Comparison of ENCODE assay signal across 8 mouse cellular contexts in the genomic region with DNA sequence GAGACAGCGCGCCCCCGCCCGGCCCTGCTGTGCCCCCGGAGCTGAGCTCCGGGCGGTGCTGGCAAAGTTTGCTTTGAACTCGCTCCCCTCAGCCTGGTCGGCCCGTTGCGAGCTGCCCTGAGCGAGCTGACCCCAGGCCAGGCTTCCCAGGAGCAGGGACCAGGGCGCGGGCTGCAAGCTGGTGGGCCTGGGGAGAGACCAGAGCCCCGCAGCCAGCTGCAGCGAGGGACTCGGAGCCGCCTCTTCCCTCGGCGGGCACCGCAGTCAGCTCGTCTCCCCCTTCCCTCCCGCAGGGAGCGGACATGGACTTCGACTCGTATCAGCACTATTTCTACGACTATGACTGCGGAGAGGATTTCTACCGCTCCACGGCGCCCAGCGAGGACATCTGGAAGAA. TPM values are rescaled to one million over a fixed set of nuclear protein-coding genes. Genes with fewer than 3 reads are reported as not detected.
DNase-seq lines count a peak whose midpoint lies in the region; ATAC-seq and TF ChIP-seq lines count a peak whose summit lies in the region.

No protein-coding gene starts in this region.

- no peak for TF ChIP-seq CTCF in lung, postnatal 0 days (IDR thresholded peaks at IDR 0.05)
- TF ChIP-seq CTCF in spleen, adult 2 months (IDR thresholded peaks at IDR 0.05; ENCODE audit: extremely low read depth, insufficient read depth, insufficient read length, insufficient replicate concordance) = no peak

- TF ChIP-seq EP300 in lung, postnatal 0 days (IDR thresholded peaks at IDR 0.05) = no peak

- H3K27me3 ChIP-seq in forebrain, embryonic 11.5 days (ENCODE audit: control insufficient read depth, insufficient read depth, low read length) = no peaks in the 10 kb centered on the region
- peaks cover 3% of the 10 kb centered on the region; the same call in 1 of the 2 replicates for H3K27me3 ChIP-seq in intestine, embryonic 14.5 days (replicated peaks; ENCODE audit: control insufficient read depth, insufficient read depth, low read length)
- peaks cover 3% of the 10 kb centered on the region; the same call in 1 of the 2 replicates for H3K27me3 ChIP-seq in lung, postnatal 0 days (replicated peaks; ENCODE audit: insufficient read depth, low read length)
- peaks cover 15% of the 10 kb centered on the region for H3K27me3 ChIP-seq in spleen, adult 2 months (ENCODE audit: control insufficient read depth, insufficient read depth, low read length)

- H3K27ac ChIP-seq in ES-E14 (ENCODE audit: insufficient read depth, low read depth, low read length, poor library complexity, severe bottlenecking) = no peak overlapping the region; the same call in 1 of the 2 replicates
- peak overlapping the region; percentile 84 for H3K27ac ChIP-seq in forebrain, embryonic 11.5 days (ENCODE audit: low read depth, low read length)
- peak overlapping the region; percentile 85 for H3K27ac ChIP-seq in intestine, embryonic 14.5 days (ENCODE audit: low read depth)
- no peak overlapping the region for H3K27ac ChIP-seq in lung, postnatal 0 days (ENCODE audit: low read length)
- H3K27ac ChIP-seq in spleen, adult 2 months (ENCODE audit: insufficient read depth, low read length) = peak overlapping the region; percentile 8; the same call in 1 of the 2 replicates

- no peak for TF ChIP-seq POLR2A in spleen, adult 2 months (IDR thresholded peaks at IDR 0.05; ENCODE audit: low read depth, low read length)

- H3K9me3 ChIP-seq in ES-E14 (ENCODE audit: control insufficient read depth, insufficient read depth, low read depth, low read length) = no peaks in the 10 kb centered on the region
- H3K9me3 ChIP-seq in forebrain, embryonic 11.5 days (ENCODE audit: control insufficient read depth, low read length) = no peaks in the 10 kb centered on the region
- H3K9me3 ChIP-seq in intestine, embryonic 14.5 days (ENCODE audit: control insufficient read depth, low read length) = no peaks in the 10 kb centered on the region
- H3K9me3 ChIP-seq in lung, postnatal 0 days (ENCODE audit: low read length) = no peaks in the 10 kb centered on the region

- H3K36me3 ChIP-seq in ES-E14 (ENCODE audit: control insufficient read depth, insufficient read depth, low read length, poor library complexity, severe bottlenecking) = no peaks in the 10 kb centered on the region; the same call in 1 of the 2 replicates
- no peaks in the 10 kb centered on the region; the same call in 1 of the 2 replicates for H3K36me3 ChIP-seq in forebrain, embryonic 11.5 days (ENCODE audit: control insufficient read depth, insufficient read depth, low read length)
- peaks cover 4% of the 10 kb centered on the region; the same call in 1 of the 2 replicates for H3K36me3 ChIP-seq in intestine, embryonic 14.5 days (ENCODE audit: control insufficient read depth, insufficient read depth, low read length)
- H3K36me3 ChIP-seq in lung, postnatal 0 days (ENCODE audit: insufficient read depth, low read length) = no peaks in the 10 kb centered on the region
- no peaks in the 10 kb centered on the region for H3K36me3 ChIP-seq in spleen, adult 2 months (ENCODE audit: control insufficient read depth, insufficient read depth, low read length)

- ATAC-seq in forebrain, embryonic 11.5 days (replicated peaks; ENCODE audit: low FRiP score) = no peak
- ATAC-seq in intestine, embryonic 14.5 days (replicated peaks; ENCODE audit: low FRiP score, low TSS enrichment, low read depth) = peak; percentile 53; the same call in 1 of the 2 replicates
- peak; percentile 8; the same call in 1 of the 2 replicates for ATAC-seq in lung, postnatal 0 days

- in situ Hi-C loops in ES-E14 (cut with MboI; ENCODE audit: low sequenced_read_pairs in 2 of 2, unreplicated experiment in 2 of 2) = loop anchor here in 1 of 2 experiments (10.0 kb wide), 1 partner anchor 89 kb away; no protein-coding TSS in a partner anchor

- peak overlapping the region; percentile 87 for H3K4me2 ChIP-seq in forebrain, embryonic 11.5 days (ENCODE audit: low read depth, low read length, severe bottlenecking)
- peak overlapping the region; percentile 95 for H3K4me2 ChIP-seq in intestine, embryonic 14.5 days (ENCODE audit: low read length)
- H3K4me2 ChIP-seq in lung, postnatal 0 days (replicated peaks; ENCODE audit: low read depth, low read length) = peak overlapping the region; percentile 100

- peak overlapping the region; percentile 68 for H3K9ac ChIP-seq in ES-E14 (ENCODE audit: insufficient read depth, low read depth, low read length, poor library complexity, severe bottlenecking)
- peak overlapping the region; percentile 92 for H3K9ac ChIP-seq in forebrain, embryonic 11.5 days (ENCODE audit: low read length)
- peak overlapping the region; percentile 74 for H3K9ac ChIP-seq in intestine, embryonic 14.5 days (ENCODE audit: low read length)
- H3K9ac ChIP-seq in lung, postnatal 0 days (replicated peaks; ENCODE audit: low read depth) = peak overlapping the region; percentile 23

- WGBS in forebrain, embryonic 11.5 days = 0% methylated on average over 30 of the region's 32 CpGs
- under 1% methylated on average over 25 of the region's 32 CpGs for WGBS in intestine, embryonic 14.5 days
- under 1% methylated on average over 29 of the region's 32 CpGs for WGBS in lung, postnatal 0 days
- WGBS in spleen, adult 2 months = under 1% methylated on average over 29 of the region's 32 CpGs

- H3K4me3 ChIP-seq in ES-E14 (ENCODE audit: insufficient read depth in 1 of 2, low read depth in 1 of 2, low read length in 2 of 2, poor library complexity in 1 of 2, severe bottlenecking in 1 of 2) = peak overlapping the region; percentile 70 to 75
- peak overlapping the region; percentile 86 for H3K4me3 ChIP-seq in forebrain, embryonic 11.5 days (ENCODE audit: low read depth, low read length)
- peak overlapping the region; percentile 69 for H3K4me3 ChIP-seq in intestine, embryonic 14.5 days (ENCODE audit: low read depth, low read length)
- peak overlapping the region; percentile 70 for H3K4me3 ChIP-seq in lung, postnatal 0 days (ENCODE audit: low read depth, low read length)
- H3K4me3 ChIP-seq in spleen, adult 2 months (ENCODE audit: extremely low read depth, insufficient read depth, insufficient read length) = peak overlapping the region; percentile 52

- peaks cover 5 to 22% of the 10 kb centered on the region in 2 experiments for H3K4me1 ChIP-seq in ES-E14 (ENCODE audit: control insufficient read depth in 2 of 2, insufficient read depth in 2 of 2, low read length in 2 of 2, poor library complexity in 1 of 2)
- peaks cover 16% of the 10 kb centered on the region for H3K4me1 ChIP-seq in forebrain, embryonic 11.5 days (replicated peaks; ENCODE audit: control insufficient read depth, insufficient read depth, low read length)
- peaks cover 12% of the 10 kb centered on the region; the same call in 1 of the 2 replicates for H3K4me1 ChIP-seq in intestine, embryonic 14.5 days (replicated peaks; ENCODE audit: control insufficient read depth, insufficient read depth, low read length)
- H3K4me1 ChIP-seq in lung, postnatal 0 days (ENCODE audit: insufficient read depth, low read depth, low read length) = peaks cover 6% of the 10 kb centered on the region; the same call in 1 of the 2 replicates
- H3K4me1 ChIP-seq in spleen, adult 2 months (ENCODE audit: control insufficient read depth, insufficient read depth, insufficient read length) = peaks cover 12% of the 10 kb centered on the region

- intact Hi-C loops in gastrocnemius, postnatal 14 days (cut with DNase I; ENCODE audit: low total_unique reads) = no loop called here

- DNase-seq in gastrocnemius, postnatal 14 days = peak; percentile 29
- no peak for DNase-seq in gastrocnemius, adult 18-20 months (ENCODE audit: low spot score)
- no peak for DNase-seq in ES-E14 (ENCODE audit: low read depth, low spot score)
- DNase-seq in forebrain, embryonic 11.5 days (ENCODE audit: low spot score) = no peak
- DNase-seq in intestine, embryonic 14.5 days (ENCODE audit: low spot score) = peak; percentile 90
- peak; percentile 19 for DNase-seq in lung, postnatal 0 days (ENCODE audit: low spot score)
- peak in 1 of 2 experiments; percentile 30 for DNase-seq in spleen, adult 2 months (ENCODE audit: low read depth in 1 of 2, low spot score in 2 of 2)
- no peak for DNase-seq in embryo, embryonic 9.5 days (ENCODE audit: extremely low spot score)

TF ChIP-seq in ES-E14, 5 proteins besides CTCF, POLR2A, EP300 and RAD21:
- TF ChIP-seq HCFC1 (IDR thresholded peaks at IDR 0.05; ENCODE audit: borderline replicate concordance, insufficient read depth, low read length) (no peak), MAFK (IDR thresholded peaks at IDR 0.05; ENCODE audit: insufficient read depth, low read depth, low read length) (no peak), ZC3H11A (IDR thresholded peaks at IDR 0.05; ENCODE audit: borderline replicate concordance, low read depth, low read length) (no peak), CHD2 (IDR thresholded peaks at IDR 0.05; ENCODE audit: low read depth, low read length) (no peak), ZNF384 (IDR thresholded peaks at IDR 0.05; ENCODE audit: low read depth, low read length) (no peak)

RNA-seq across cellular contexts. Expression of a gene that starts 0.8 kb away (rescaled TPM):
- 1 to 10 TPM; 2.2 to 2.3 TPM for total RNA-seq in gastrocnemius, postnatal 14 days (2021)
- under 1 TPM; 0.12 to 0.64 TPM for total RNA-seq in gastrocnemius, adult 18-20 months (2021)
- 6.8 and 7.3 TPM in 2 replicates for total RNA-seq in ES-E14 (2012; rRNA removed)
- 66.8 and 69.5 TPM in 2 replicates for polyA plus RNA-seq in forebrain, embryonic 11.5 days (2014; fragmentation: Nextera tagmentation; extraction: Ambion mirVana)
- 14.0 and 15.1 TPM in 2 replicates for polyA plus RNA-seq in intestine, embryonic 14.5 days (2014; fragmentation: Nextera tagmentation; extraction: Ambion mirVana)
- 6.0 and 8.1 TPM in 2 replicates for polyA plus RNA-seq in lung, postnatal 0 days (2015; fragmentation: Nextera tagmentation; extraction: Ambion mirVana)
- polyA plus RNA-seq in spleen, adult 2 months (2012; rRNA removed) = 7.3 and 7.6 TPM in 2 replicates

RNA-seq across cellular contexts. Expression of a gene that starts 20.2 kb away (rescaled TPM):
- 10 to 100 TPM in 1 of 2 experiments, 1 to 10 TPM in 1; 8.3 to 12.2 TPM for total RNA-seq in gastrocnemius, postnatal 14 days (2021)
- 1 to 10 TPM; 6.5 to 6.8 TPM for total RNA-seq in gastrocnemius, adult 18-20 months (2021)
- 17.1 and 19.1 TPM in 2 replicates for total RNA-seq in ES-E14 (2012; rRNA removed)
- polyA plus RNA-seq in forebrain, embryonic 11.5 days (2014; fragmentation: Nextera tagmentation; extraction: Ambion mirVana) = 21.6 and 24.4 TPM in 2 replicates
- 17.8 and 18.0 TPM in 2 replicates for polyA plus RNA-seq in intestine, embryonic 14.5 days (2014; fragmentation: Nextera tagmentation; extraction: Ambion mirVana)
- polyA plus RNA-seq in lung, postnatal 0 days (2015; fragmentation: Nextera tagmentation; extraction: Ambion mirVana) = 10.7 and 11.1 TPM in 2 replicates
- polyA plus RNA-seq in spleen, adult 2 months (2012; rRNA removed) = 5.0 and 6.5 TPM in 2 replicates

RNA-seq across cellular contexts. Expression of a gene that starts 35.2 kb away (rescaled TPM):
- total RNA-seq in gastrocnemius, postnatal 14 days (2021) = under 1 TPM; 0.24 to 0.68 TPM
- total RNA-seq in gastrocnemius, adult 18-20 months (2021) = under 1 TPM; 0.39 to 0.81 TPM
- 3.7 and 4.3 TPM in 2 replicates for total RNA-seq in ES-E14 (2012; rRNA removed)
- 22.5 TPM in 2 replicates for polyA plus RNA-seq in forebrain, embryonic 11.5 days (2014; fragmentation: Nextera tagmentation; extraction: Ambion mirVana)
- 2.1 TPM in 2 replicates for polyA plus RNA-seq in intestine, embryonic 14.5 days (2014; fragmentation: Nextera tagmentation; extraction: Ambion mirVana)
- polyA plus RNA-seq in lung, postnatal 0 days (2015; fragmentation: Nextera tagmentation; extraction: Ambion mirVana) = 0.38 and 1.2 TPM in 2 replicates
- 0.82 and 1.3 TPM in 2 replicates for polyA plus RNA-seq in spleen, adult 2 months (2012; rRNA removed)

Comparison
In these comparisons a context has a peak if more than half of its experiments do, and no peak if none do; other contexts are left out.
1. DNase-seq: peak in gastrocnemius, postnatal 14 days (single experiment), intestine, embryonic 14.5 days (single experiment) and lung, postnatal 0 days (single experiment); none in gastrocnemius, adult 18-20 months (single experiment), ES-E14 (single experiment), forebrain, embryonic 11.5 days (single experiment) and embryo, embryonic 9.5 days (single experiment).
2. H3K27ac ChIP-seq: peak in forebrain, embryonic 11.5 days (single experiment), intestine, embryonic 14.5 days (single experiment) and spleen, adult 2 months (single experiment); none in ES-E14 (single experiment) and lung, postnatal 0 days (single experiment).
3. H3K9ac ChIP-seq: peak in every context shown above with its lines; median percentile 92 in forebrain, embryonic 11.5 days; 74 in intestine, embryonic 14.5 days; 68 in ES-E14; 23 in lung, postnatal 0 days.
4. Peak in every context shown above with its lines, with median percentiles within 50 percentile points of each other: H3K4me3 ChIP-seq and H3K4me2 ChIP-seq.